ENCODE assay signal across 9 mouse cellular contexts in genomic region chr7:80554180-80555021, GRCm38 (mm10). TPM values are rescaled to one million over a fixed set of nuclear protein-coding genes. Genes with fewer than 3 reads are reported as not detected.
DNase-seq lines count a peak whose midpoint lies in the region; ATAC-seq lines count a peak whose summit lies in the region.
"Had no signal": no experiment of that assay in that cellular context is flagged by ENCODE, and none has a peak within 500 bp of the region (broad histone marks: within the 10 kb centered on the region; RNA-seq: fewer than 3 reads in every experiment).

No protein-coding gene starts in this region.

- no peaks in the 10 kb centered on the region for H3K9me3 ChIP-seq in hindbrain, embryonic 11.5 days (ENCODE audit: control insufficient read depth, low read length)
- H3K9me3 ChIP-seq in hindbrain, embryonic 14.5 days (ENCODE audit: control insufficient read depth, low read length) = no peaks in the 10 kb centered on the region
- H3K9me3 ChIP-seq in limb, embryonic 10.5 days (replicated peaks) = no peaks in the 10 kb centered on the region

- H3K4me2 ChIP-seq in hindbrain, embryonic 11.5 days (replicated peaks; ENCODE audit: low read depth, low read length) = no peak overlapping the region
- no peak overlapping the region for H3K4me2 ChIP-seq in hindbrain, embryonic 14.5 days (replicated peaks)

- H3K4me1 ChIP-seq in hindbrain, embryonic 11.5 days (replicated peaks; ENCODE audit: control insufficient read depth, insufficient read depth, low read length) = no peaks in the 10 kb centered on the region
- no peaks in the 10 kb centered on the region for H3K4me1 ChIP-seq in hindbrain, embryonic 14.5 days (replicated peaks; ENCODE audit: control insufficient read depth, insufficient read depth, low read length)
- H3K4me1 ChIP-seq in limb, embryonic 10.5 days = peaks cover 11% of the 10 kb centered on the region; the same call in 1 of the 2 replicates

- no peak overlapping the region for H3K9ac ChIP-seq in hindbrain, embryonic 11.5 days (ENCODE audit: low read depth, low read length)
- no peak overlapping the region for H3K9ac ChIP-seq in hindbrain, embryonic 14.5 days
- H3K9ac ChIP-seq: liver, embryonic 14.5 days had no signal

- intact Hi-C loops in heart, postnatal 10 days (cut with DNase I) = no loop called here

- H3K4me3 ChIP-seq in hindbrain, embryonic 11.5 days (ENCODE audit: low read depth, low read length) = no peak overlapping the region
- no peak overlapping the region for H3K4me3 ChIP-seq in hindbrain, embryonic 14.5 days (replicated peaks; ENCODE audit: low read length)
- H3K4me3 ChIP-seq in limb, embryonic 10.5 days = no peak overlapping the region

- H3K27ac ChIP-seq in hindbrain, embryonic 11.5 days (ENCODE audit: low read depth, low read length) = no peak overlapping the region
- no peak overlapping the region for H3K27ac ChIP-seq in hindbrain, embryonic 14.5 days
- H3K27ac ChIP-seq in limb, embryonic 10.5 days = peak overlapping the region; percentile 22; the same call in 1 of the 2 replicates
- H3K27ac ChIP-seq: liver, embryonic 14.5 days had no signal

- H3K36me3 ChIP-seq in hindbrain, embryonic 11.5 days (ENCODE audit: control insufficient read depth, insufficient read depth, low read length) = no peaks in the 10 kb centered on the region
- H3K36me3 ChIP-seq in hindbrain, embryonic 14.5 days (replicated peaks; ENCODE audit: control insufficient read depth, insufficient read depth) = no peaks in the 10 kb centered on the region
- no peaks in the 10 kb centered on the region for H3K36me3 ChIP-seq in limb, embryonic 10.5 days

- 69% methylated on average over 22 of the region's 22 CpGs for WGBS in hindbrain, embryonic 11.5 days
- WGBS in hindbrain, embryonic 14.5 days = 78% methylated on average over 22 of the region's 22 CpGs
- 78% methylated on average over 22 of the region's 22 CpGs for WGBS in limb, embryonic 10.5 days

- DNase-seq in hindbrain, embryonic 11.5 days (ENCODE audit: low spot score) = peak; percentile 12
- DNase-seq in hindbrain, embryonic 14.5 days (ENCODE audit: low spot score) = no peak
- DNase-seq in adipocyte (ENCODE audit: low spot score) = peak; percentile 28
- DNase-seq in heart, postnatal 10 days = peak; percentile 56 to 57
- no peak for DNase-seq in limb, embryonic 10.5 days (ENCODE audit: low spot score)
- peak; percentile 33 for DNase-seq in right cerebral cortex, postnatal 4 days
- no peak for DNase-seq in cerebellum, adult 9-10 months
- no peak for DNase-seq in layer of hippocampus, adult 9-10 months (ENCODE audit: low spot score)

- no peaks in the 10 kb centered on the region; the same call in 1 of the 2 replicates for H3K27me3 ChIP-seq in hindbrain, embryonic 11.5 days (ENCODE audit: control insufficient read depth, insufficient read depth, low read length)
- no peaks in the 10 kb centered on the region for H3K27me3 ChIP-seq in hindbrain, embryonic 14.5 days (ENCODE audit: control insufficient read depth, insufficient read depth, low read length)
- no peaks in the 10 kb centered on the region for H3K27me3 ChIP-seq in limb, embryonic 10.5 days (ENCODE audit: low read depth, poor library complexity, severe bottlenecking)

- ATAC-seq in hindbrain, embryonic 11.5 days (ENCODE audit: low FRiP score) = no peak
- ATAC-seq in hindbrain, embryonic 14.5 days (ENCODE audit: low FRiP score) = no peak

RNA-seq across cellular contexts. Expression of gene Blm, which starts 19.5 kb away (rescaled TPM):
- polyA plus RNA-seq in hindbrain, embryonic 11.5 days (2014; fragmentation: Nextera tagmentation; extraction: Ambion mirVana) = 33.7 and 34.0 TPM in 2 replicates
- polyA plus RNA-seq in hindbrain, embryonic 14.5 days (2014; fragmentation: Nextera tagmentation; extraction: Ambion mirVana) = 9.5 and 11.3 TPM in 2 replicates
- 1 to 10 TPM; 5.6 to 7.5 TPM for total RNA-seq in heart, postnatal 10 days (2021)
- polyA plus RNA-seq in limb, embryonic 10.5 days (2016; fragmentation: Nextera tagmentation; extraction: Ambion mirVana) = 54.5 and 58.2 TPM in 2 replicates

Comparison
In these comparisons a context has a peak if more than half of its experiments do, and no peak if none do; other contexts are left out.
1. DNase-seq: peak in hindbrain, embryonic 11.5 days (single experiment), adipocyte (single experiment), heart, postnatal 10 days (2 of 2) and right cerebral cortex, postnatal 4 days (single experiment); none in hindbrain, embryonic 14.5 days (single experiment), limb, embryonic 10.5 days (single experiment), cerebellum, adult 9-10 months (single experiment) and layer of hippocampus, adult 9-10 months (single experiment).